Mouse (Mus musculus): ENCODE measurements around the gene Hsd17b13. TPM values are rescaled to one million over a fixed set of nuclear protein-coding genes. Genes with fewer than 3 reads are reported as not detected.
"Not testable (repeated sequence)": the region's sequence is repeated elsewhere in the genome, so short reads cannot be mapped to it uniquely, and the experiment has no call there.

The Hsd17b13 gene
- polyA plus RNA-seq, 1 experiment = 0.12 TPM

DNA sequence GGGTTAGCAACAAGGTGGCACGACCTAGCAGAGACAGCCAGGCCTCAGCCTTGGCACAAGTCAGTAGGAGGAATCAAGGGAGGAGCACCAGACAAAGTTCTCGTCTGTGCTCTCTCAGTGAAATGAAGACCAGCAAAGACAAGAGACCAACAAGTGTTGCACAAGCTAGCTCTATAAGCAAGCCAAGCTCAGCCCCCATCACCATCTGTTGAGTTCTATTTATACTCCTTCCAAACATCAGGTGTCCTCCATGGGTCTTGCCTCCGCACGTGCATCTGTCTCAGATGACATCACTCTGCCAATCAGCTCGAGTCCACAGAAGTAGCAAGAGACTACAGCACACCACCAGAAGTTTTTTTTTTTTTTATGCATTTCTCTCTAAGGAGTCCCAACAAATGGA is 22.6 kb downstream of the Hsd17b13 start:
- Histone ChIP-seq H3K27me3 (ENCODE audit: control insufficient read depth, insufficient read depth, low read length) (no peaks in the 10 kb centered on the region), H3K4me1 (ENCODE audit: control insufficient read depth, insufficient read depth, low read length) (no peaks in the 10 kb centered on the region), H3K4me3 (ENCODE audit: control insufficient read depth, low read depth, low read length) (no peak overlapping the region), H3K27ac (ENCODE audit: control insufficient read depth, insufficient read depth, low read depth, low read length) (no peak overlapping the region), H3K36me3 (ENCODE audit: control insufficient read depth, insufficient read depth, low read length) (no peaks in the 10 kb centered on the region)
- TF ChIP-seq CTCF (IDR thresholded peaks at IDR 0.05; ENCODE audit: control insufficient read depth, insufficient read depth, insufficient replicate concordance, low read depth, low read length) (no peak), POLR2A (IDR thresholded peaks at IDR 0.05; ENCODE audit: control insufficient read depth, low read depth, low read length) (no peak)

DNA sequence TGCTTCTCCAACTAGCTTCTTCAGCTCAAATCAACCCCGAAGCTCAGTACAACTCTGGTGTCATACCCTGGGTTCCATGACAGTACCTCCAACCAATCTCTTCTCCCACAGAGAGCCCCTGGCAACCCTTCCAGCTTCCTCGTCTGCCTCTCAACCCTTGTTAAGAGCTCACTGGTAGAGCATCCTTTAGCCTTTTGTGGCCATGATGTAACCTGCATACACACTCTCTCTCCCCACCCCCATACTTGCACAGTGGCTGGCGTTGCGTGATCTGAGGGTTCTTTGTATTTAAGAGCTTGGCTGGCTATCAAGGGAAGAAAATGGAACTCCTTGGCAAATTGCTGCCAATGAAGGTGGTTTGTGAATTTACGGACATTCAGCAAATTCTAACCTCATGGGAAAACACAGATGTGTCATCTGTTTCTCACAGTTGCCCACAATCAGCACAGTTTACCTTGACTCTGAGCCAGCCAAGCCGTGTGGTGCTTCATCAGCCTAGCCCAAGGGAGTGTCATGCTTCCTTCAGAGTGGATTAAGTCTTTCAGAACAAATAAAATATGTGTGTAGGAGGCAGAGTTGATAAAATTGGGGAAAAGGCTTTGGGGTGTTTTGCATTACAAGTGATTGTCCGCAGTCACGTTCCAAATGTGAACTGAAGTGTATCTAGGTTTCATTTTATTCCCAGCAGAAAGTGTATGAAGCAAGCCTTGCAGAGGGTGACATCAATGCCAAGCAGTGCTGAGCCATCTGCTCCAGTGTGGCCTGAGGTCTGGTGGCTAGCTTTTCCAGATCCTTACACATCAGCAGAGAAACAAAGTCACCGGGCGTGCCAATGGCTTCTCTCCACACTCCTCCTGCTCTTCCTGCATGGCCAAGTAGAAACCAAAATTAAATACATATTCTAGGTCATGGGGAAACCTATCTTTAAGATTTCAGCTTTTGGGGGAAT is 23.8 kb downstream of the Hsd17b13 start:
- no peaks in the 10 kb centered on the region for H3K36me3 ChIP-seq (ENCODE audit: control insufficient read depth, insufficient read depth, low read length)
- TF ChIP-seq CTCF (IDR thresholded peaks at IDR 0.05; ENCODE audit: control insufficient read depth, insufficient read depth, insufficient replicate concordance, low read depth, low read length) = no peak
- H3K4me1 ChIP-seq (ENCODE audit: control insufficient read depth, insufficient read depth, low read length) = no peaks in the 10 kb centered on the region
- no peak overlapping the region for H3K4me3 ChIP-seq (ENCODE audit: control insufficient read depth, low read depth, low read length)
- H3K27me3 ChIP-seq (ENCODE audit: control insufficient read depth, insufficient read depth, low read length) = no peaks in the 10 kb centered on the region
- H3K27ac ChIP-seq (ENCODE audit: control insufficient read depth, insufficient read depth, low read depth, low read length) = no peak overlapping the region

DNA sequence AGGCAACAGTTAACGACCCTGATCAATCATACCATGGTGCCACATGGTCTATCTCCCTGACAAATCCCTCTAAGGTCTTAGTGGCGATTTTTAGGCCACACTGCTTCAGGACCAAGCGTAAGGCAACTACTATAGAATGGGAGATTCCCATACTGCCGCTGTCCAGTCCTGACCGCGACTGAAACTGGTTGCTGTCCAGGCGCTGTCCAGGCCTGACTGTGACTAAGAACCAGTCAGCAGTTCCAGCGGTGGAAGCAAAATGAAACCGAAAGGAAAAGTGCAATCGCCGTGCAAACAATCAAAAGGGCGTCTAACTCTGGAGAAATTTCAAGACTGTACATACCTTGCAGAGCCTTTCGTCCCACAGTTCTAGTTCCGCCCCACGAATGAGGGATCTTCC is 27.1 kb downstream of the Hsd17b13 start:
- H3K27ac ChIP-seq (ENCODE audit: control insufficient read depth, insufficient read depth, low read depth, low read length); H3K36me3 ChIP-seq (ENCODE audit: control insufficient read depth, insufficient read depth, low read length); H3K4me3 ChIP-seq (ENCODE audit: control insufficient read depth, low read depth, low read length); H3K27me3 ChIP-seq (ENCODE audit: control insufficient read depth, insufficient read depth, low read length); H3K4me1 ChIP-seq (ENCODE audit: control insufficient read depth, insufficient read depth, low read length): not testable (repeated sequence)

DNA sequence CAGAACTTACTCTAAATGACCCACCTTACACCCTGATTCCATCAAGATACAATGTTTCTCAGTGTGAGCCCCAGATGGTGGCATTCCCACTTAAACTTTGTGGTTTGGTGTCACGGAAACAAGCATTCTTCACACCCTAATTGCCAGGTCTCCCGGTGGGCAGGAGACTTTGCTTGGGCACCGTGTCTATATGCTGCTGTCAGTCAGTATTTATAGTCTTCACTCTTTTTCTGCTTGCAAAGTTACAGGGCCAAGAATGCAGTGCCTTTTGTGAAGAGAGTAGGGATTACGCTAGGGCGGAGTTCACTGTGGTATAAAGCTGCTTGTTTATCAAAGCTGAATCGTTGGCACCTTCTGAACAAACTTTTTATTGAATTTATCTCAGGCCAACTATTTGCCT is 34.0 kb downstream of the Hsd17b13 start:
- Histone ChIP-seq H3K4me3 (ENCODE audit: control insufficient read depth, low read depth, low read length) (no peak overlapping the region), H3K27ac (ENCODE audit: control insufficient read depth, insufficient read depth, low read depth, low read length) (no peak overlapping the region), H3K4me1 (ENCODE audit: control insufficient read depth, insufficient read depth, low read length) (no peaks in the 10 kb centered on the region), H3K27me3 (ENCODE audit: control insufficient read depth, insufficient read depth, low read length) (no peaks in the 10 kb centered on the region), H3K36me3 (ENCODE audit: control insufficient read depth, insufficient read depth, low read length) (no peaks in the 10 kb centered on the region)
- TF ChIP-seq POLR2A (IDR thresholded peaks at IDR 0.05; ENCODE audit: control insufficient read depth, low read depth, low read length) = no peak
- TF ChIP-seq CTCF (IDR thresholded peaks at IDR 0.05; ENCODE audit: control insufficient read depth, insufficient read depth, insufficient replicate concordance, low read depth, low read length) = no peak

DNA sequence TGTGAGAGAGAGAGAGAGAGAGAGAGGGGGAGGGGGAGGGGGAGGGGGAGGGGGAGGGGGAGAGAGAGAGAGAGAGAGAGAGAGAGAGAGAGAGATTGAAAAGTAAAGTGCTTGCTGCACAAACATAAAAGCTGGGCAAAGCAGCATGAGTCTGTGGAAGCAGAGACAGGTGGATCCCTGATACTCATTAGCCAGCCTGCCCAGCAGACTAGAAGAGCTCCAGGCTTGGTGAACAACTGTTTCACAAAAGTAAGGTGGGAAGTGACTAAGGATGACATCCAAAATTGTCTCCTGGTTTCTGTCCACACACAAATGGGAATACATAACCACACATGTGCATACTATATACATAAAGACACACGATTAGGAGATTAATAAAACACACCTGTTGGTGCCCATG is 37.4 kb downstream of the Hsd17b13 start:
- H3K36me3 ChIP-seq (ENCODE audit: control insufficient read depth, insufficient read depth, low read length) = no peaks in the 10 kb centered on the region
- H3K27me3 ChIP-seq (ENCODE audit: control insufficient read depth, insufficient read depth, low read length) = no peaks in the 10 kb centered on the region
- no peak overlapping the region for H3K4me3 ChIP-seq (ENCODE audit: control insufficient read depth, low read depth, low read length)
- H3K4me1 ChIP-seq (ENCODE audit: control insufficient read depth, insufficient read depth, low read length) = no peaks in the 10 kb centered on the region; the same call in 1 of the 2 replicates
- TF ChIP-seq POLR2A (IDR thresholded peaks at IDR 0.05; ENCODE audit: control insufficient read depth, low read depth, low read length) (no peak), CTCF (IDR thresholded peaks at IDR 0.05; ENCODE audit: control insufficient read depth, insufficient read depth, insufficient replicate concordance, low read depth, low read length) (no peak)
- no peak overlapping the region for H3K27ac ChIP-seq (ENCODE audit: control insufficient read depth, insufficient read depth, low read depth, low read length)

DNA sequence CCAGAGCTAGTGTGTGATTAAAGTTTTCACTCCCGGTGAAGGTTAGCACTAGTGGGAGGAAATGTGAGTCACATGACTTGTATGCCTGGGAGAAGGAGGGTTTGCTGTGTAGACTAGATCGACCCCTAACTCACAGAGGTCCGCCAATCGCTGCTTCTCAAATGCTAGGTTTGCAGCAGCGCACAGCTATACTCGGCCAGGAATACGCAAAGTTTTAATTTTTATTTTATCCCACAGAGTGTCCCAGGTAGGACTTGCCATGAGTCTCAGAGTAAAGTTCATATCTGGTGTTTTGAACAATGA is 37.9 kb downstream of the Hsd17b13 start:
- no peak overlapping the region for H3K27ac ChIP-seq (ENCODE audit: control insufficient read depth, insufficient read depth, low read depth, low read length)
- no peaks in the 10 kb centered on the region for H3K36me3 ChIP-seq (ENCODE audit: control insufficient read depth, insufficient read depth, low read length)
- no peak overlapping the region for H3K4me3 ChIP-seq (ENCODE audit: control insufficient read depth, low read depth, low read length)
- no peaks in the 10 kb centered on the region for H3K27me3 ChIP-seq (ENCODE audit: control insufficient read depth, insufficient read depth, low read length)
- H3K4me1 ChIP-seq (ENCODE audit: control insufficient read depth, insufficient read depth, low read length) = no peaks in the 10 kb centered on the region; the same call in 1 of the 2 replicates
- no peak for TF ChIP-seq POLR2A (IDR thresholded peaks at IDR 0.05; ENCODE audit: control insufficient read depth, low read depth, low read length)
- TF ChIP-seq CTCF (IDR thresholded peaks at IDR 0.05; ENCODE audit: control insufficient read depth, insufficient read depth, insufficient replicate concordance, low read depth, low read length) = no peak

DNA sequence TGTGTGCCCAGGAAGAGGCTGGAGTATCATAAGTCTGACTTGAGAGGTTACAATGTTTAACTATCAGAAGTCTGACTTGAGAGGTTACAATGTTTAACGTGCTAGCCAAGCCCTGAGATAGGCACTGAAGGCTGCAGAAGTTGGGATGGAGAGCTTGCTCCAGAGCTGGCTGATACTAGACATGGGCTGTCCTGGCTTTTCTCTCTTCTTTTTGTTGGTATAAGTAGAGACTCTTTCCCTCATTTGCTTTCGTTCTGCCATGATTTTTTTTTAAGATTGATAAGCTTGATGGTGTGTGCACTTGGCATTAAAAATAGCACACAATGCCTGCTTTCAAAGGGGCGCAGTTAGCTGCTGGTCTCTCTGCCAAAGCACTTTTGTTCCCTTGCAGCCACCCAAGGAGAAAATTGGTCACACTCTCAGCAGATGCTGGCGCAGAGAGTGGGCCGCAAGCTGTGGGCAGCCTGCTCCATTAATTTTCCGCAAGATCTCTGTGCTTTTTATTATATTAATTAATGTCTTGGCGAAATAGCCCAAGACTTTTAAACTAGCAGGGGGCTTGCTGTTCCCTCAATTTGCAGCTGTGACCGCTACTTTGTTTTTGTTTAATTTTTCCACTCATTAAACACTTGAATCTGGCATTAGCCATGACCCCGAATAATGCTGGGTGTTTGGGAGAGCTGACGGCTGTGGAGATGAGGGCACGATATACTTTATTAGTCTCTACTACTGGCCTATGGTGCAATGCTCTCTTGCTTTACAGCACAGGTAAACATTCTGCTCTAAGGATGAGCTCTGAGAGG is 38.5 kb downstream of the Hsd17b13 start:
- Histone ChIP-seq H3K4me3 (ENCODE audit: control insufficient read depth, low read depth, low read length) (no peak overlapping the region), H3K36me3 (ENCODE audit: control insufficient read depth, insufficient read depth, low read length) (no peaks in the 10 kb centered on the region), H3K4me1 (ENCODE audit: control insufficient read depth, insufficient read depth, low read length) (no peaks in the 10 kb centered on the region; the same call in 1 of the 2 replicates), H3K27ac (ENCODE audit: control insufficient read depth, insufficient read depth, low read depth, low read length) (no peak overlapping the region), H3K27me3 (ENCODE audit: control insufficient read depth, insufficient read depth, low read length) (no peaks in the 10 kb centered on the region)
- no peak for TF ChIP-seq POLR2A (IDR thresholded peaks at IDR 0.05; ENCODE audit: control insufficient read depth, low read depth, low read length)
- no peak for TF ChIP-seq CTCF (IDR thresholded peaks at IDR 0.05; ENCODE audit: control insufficient read depth, insufficient read depth, insufficient replicate concordance, low read depth, low read length)

Measured in testis, adult 2 months (tissue).